Mouse (Mus musculus): ENCODE measurements at regions not wholly inside any gene's neighbourhood (a gene's known extent, or its start where the extent isn't known, plus 50 kb on each side); places are given as distances from the start of the nearest gene placed in this dataset.

DNA sequence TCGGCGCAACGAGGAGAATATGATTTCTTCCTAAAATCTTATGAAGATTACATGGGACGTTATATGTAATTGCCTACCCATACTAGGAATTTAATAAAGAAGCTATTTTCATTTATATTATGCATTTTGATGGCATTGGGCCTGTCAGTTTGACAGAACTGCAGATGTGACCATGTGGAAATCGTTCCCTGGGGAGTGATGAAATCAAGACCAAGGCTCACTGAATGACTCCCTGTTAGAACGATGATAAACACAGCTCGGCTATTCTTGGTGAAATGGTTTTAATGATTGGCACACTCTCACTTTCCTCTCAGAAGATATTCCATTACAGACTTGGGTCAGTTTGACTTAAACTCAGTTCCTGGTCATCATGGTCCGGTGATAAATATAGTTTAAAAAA, 246.4 kb downstream of the Btg1 start:
- Histone ChIP-seq H3K4me1 (ENCODE audit: control insufficient read depth, insufficient read depth, low read length) (no peaks in the 10 kb centered on the region), H3K9me3 (replicated peaks; ENCODE audit: control insufficient read depth, insufficient read depth, low read length, poor library complexity, severe bottlenecking) (no peaks in the 10 kb centered on the region), H3K27ac (ENCODE audit: insufficient read depth, low read length) (no peak overlapping the region), H3K4me3 (ENCODE audit: low read depth, low read length) (no peak overlapping the region), H3K9ac (ENCODE audit: low read depth, poor library complexity, severe bottlenecking) (no peak overlapping the region), H3K27me3 (ENCODE audit: control insufficient read depth, insufficient read depth, low read length, poor library complexity, severe bottlenecking) (no peaks in the 10 kb centered on the region), H3K36me3 (ENCODE audit: control insufficient read depth, insufficient read depth, low read length, poor library complexity, severe bottlenecking) (no peaks in the 10 kb centered on the region)
- TF ChIP-seq CTCF (IDR thresholded peaks at IDR 0.05; ENCODE audit: low read depth, low read length) (no peak), EP300 (IDR thresholded peaks at IDR 0.05; ENCODE audit: insufficient read depth, low read depth, low read length) (no peak), POLR2A (IDR thresholded peaks at IDR 0.05; ENCODE audit: insufficient read depth, low read length) (no peak)

- Histone ChIP-seq H3K27ac (ENCODE audit: insufficient read depth, low read length) (no peak overlapping the region), H3K4me1 (ENCODE audit: control insufficient read depth, insufficient read depth, low read length) (no peaks in the 10 kb centered on the region), H3K4me3 (ENCODE audit: low read depth, low read length) (no peak overlapping the region), H3K9ac (ENCODE audit: low read depth, poor library complexity, severe bottlenecking) (no peak overlapping the region), H3K27me3 (ENCODE audit: control insufficient read depth, insufficient read depth, low read length, poor library complexity, severe bottlenecking) (no peaks in the 10 kb centered on the region), H3K9me3 (replicated peaks; ENCODE audit: control insufficient read depth, insufficient read depth, low read length, poor library complexity, severe bottlenecking) (no peaks in the 10 kb centered on the region), H3K36me3 (ENCODE audit: control insufficient read depth, insufficient read depth, low read length, poor library complexity, severe bottlenecking) (no peaks in the 10 kb centered on the region)
- TF ChIP-seq CTCF (IDR thresholded peaks at IDR 0.05; ENCODE audit: low read depth, low read length) (no peak), EP300 (IDR thresholded peaks at IDR 0.05; ENCODE audit: insufficient read depth, low read depth, low read length) (no peak), POLR2A (IDR thresholded peaks at IDR 0.05; ENCODE audit: insufficient read depth, low read length) (no peak)
These were observed 249.7 kb downstream of the Btg1 start for GRCm38 (mm10) chr10:96866468-96866867.

DNA sequence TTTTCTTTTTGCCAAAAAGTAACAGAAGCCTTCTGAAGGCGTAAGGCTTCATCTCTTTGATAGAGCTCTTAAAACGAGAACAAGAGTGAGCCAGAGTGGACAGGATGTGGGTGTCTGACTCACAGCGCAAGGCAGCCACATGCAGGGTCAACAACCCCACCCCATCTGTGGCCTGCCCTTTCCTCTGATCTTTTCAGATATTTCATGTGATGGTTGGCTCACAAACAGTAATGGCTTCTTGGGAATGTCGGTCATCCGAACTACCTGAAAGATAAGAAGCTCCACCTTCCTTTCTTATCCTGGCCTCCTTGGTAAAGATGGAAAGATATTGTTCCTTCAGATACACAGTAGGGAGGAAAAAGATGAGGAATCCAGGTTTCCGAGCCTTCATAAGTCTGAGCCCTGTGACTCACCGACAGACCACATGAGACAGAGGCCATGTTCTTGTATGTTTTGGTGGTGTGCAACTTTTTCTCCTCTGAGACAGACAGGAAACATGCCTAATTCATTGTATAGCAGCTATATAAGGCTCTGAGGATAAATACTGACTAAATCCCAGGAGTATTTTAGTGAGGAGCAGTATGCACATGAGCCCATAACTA, 254.9 kb downstream of the Btg1 start:
- Histone ChIP-seq H3K27ac (ENCODE audit: insufficient read depth, low read length) (no peak overlapping the region), H3K36me3 (ENCODE audit: control insufficient read depth, insufficient read depth, low read length, poor library complexity, severe bottlenecking) (no peaks in the 10 kb centered on the region), H3K9me3 (replicated peaks; ENCODE audit: control insufficient read depth, insufficient read depth, low read length, poor library complexity, severe bottlenecking) (no peaks in the 10 kb centered on the region), H3K27me3 (ENCODE audit: control insufficient read depth, insufficient read depth, low read length, poor library complexity, severe bottlenecking) (no peaks in the 10 kb centered on the region), H3K4me1 (ENCODE audit: control insufficient read depth, insufficient read depth, low read length) (no peaks in the 10 kb centered on the region), H3K4me3 (ENCODE audit: low read depth, low read length) (no peak overlapping the region), H3K9ac (ENCODE audit: low read depth, poor library complexity, severe bottlenecking) (no peak overlapping the region)
- TF ChIP-seq EP300 (IDR thresholded peaks at IDR 0.05; ENCODE audit: insufficient read depth, low read depth, low read length) (no peak), POLR2A (IDR thresholded peaks at IDR 0.05; ENCODE audit: insufficient read depth, low read length) (no peak), CTCF (IDR thresholded peaks at IDR 0.05; ENCODE audit: low read depth, low read length) (no peak)

GRCm38 (mm10) chr10:96874646-96875045, 257.8 kb downstream of the Btg1 start:
- no peak for TF ChIP-seq EP300 (IDR thresholded peaks at IDR 0.05; ENCODE audit: insufficient read depth, low read depth, low read length)
- TF ChIP-seq POLR2A (IDR thresholded peaks at IDR 0.05; ENCODE audit: insufficient read depth, low read length), result no peak
- TF ChIP-seq CTCF (IDR thresholded peaks at IDR 0.05; ENCODE audit: low read depth, low read length), result no peak
- Histone ChIP-seq H3K27me3 (ENCODE audit: control insufficient read depth, insufficient read depth, low read length, poor library complexity, severe bottlenecking) (no peaks in the 10 kb centered on the region), H3K9me3 (replicated peaks; ENCODE audit: control insufficient read depth, insufficient read depth, low read length, poor library complexity, severe bottlenecking) (no peaks in the 10 kb centered on the region), H3K4me1 (ENCODE audit: control insufficient read depth, insufficient read depth, low read length) (no peaks in the 10 kb centered on the region), H3K36me3 (ENCODE audit: control insufficient read depth, insufficient read depth, low read length, poor library complexity, severe bottlenecking) (no peaks in the 10 kb centered on the region), H3K27ac (ENCODE audit: insufficient read depth, low read length) (no peak overlapping the region), H3K9ac (ENCODE audit: low read depth, poor library complexity, severe bottlenecking) (no peak overlapping the region), H3K4me3 (ENCODE audit: low read depth, low read length) (no peak overlapping the region)

DNA sequence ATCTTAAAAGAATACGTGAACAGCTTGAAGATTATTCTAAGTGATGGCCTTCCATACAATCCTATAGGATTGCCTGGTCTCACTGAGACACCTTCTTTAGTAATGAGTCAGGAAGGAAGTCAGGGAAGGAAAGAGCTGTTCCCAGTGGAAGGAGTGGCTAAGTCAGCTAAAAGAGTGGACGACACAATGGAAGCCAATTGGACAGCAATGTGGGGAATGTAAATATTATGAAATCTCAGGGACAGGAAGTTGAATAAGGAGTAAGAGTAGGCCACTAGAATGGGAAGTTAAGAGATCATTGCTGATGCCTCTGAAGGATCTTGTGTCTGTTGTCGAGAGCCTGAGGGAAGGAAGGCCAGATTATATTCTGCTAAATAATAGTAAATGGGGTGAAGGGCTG, 258.9 kb downstream of the Btg1 start:
- Histone ChIP-seq H3K27ac (ENCODE audit: insufficient read depth, low read length) (no peak overlapping the region), H3K27me3 (ENCODE audit: control insufficient read depth, insufficient read depth, low read length, poor library complexity, severe bottlenecking) (no peaks in the 10 kb centered on the region), H3K9me3 (replicated peaks; ENCODE audit: control insufficient read depth, insufficient read depth, low read length, poor library complexity, severe bottlenecking) (no peaks in the 10 kb centered on the region), H3K4me1 (ENCODE audit: control insufficient read depth, insufficient read depth, low read length) (no peaks in the 10 kb centered on the region), H3K36me3 (ENCODE audit: control insufficient read depth, insufficient read depth, low read length, poor library complexity, severe bottlenecking) (no peaks in the 10 kb centered on the region), H3K9ac (ENCODE audit: low read depth, poor library complexity, severe bottlenecking) (no peak overlapping the region), H3K4me3 (ENCODE audit: low read depth, low read length) (no peak overlapping the region)
- no peak for TF ChIP-seq POLR2A (IDR thresholded peaks at IDR 0.05; ENCODE audit: insufficient read depth, low read length)
- TF ChIP-seq CTCF (IDR thresholded peaks at IDR 0.05; ENCODE audit: low read depth, low read length), result no peak
- no peak for TF ChIP-seq EP300 (IDR thresholded peaks at IDR 0.05; ENCODE audit: insufficient read depth, low read depth, low read length)

GRCm38 (mm10) chr10:96879425-96879824, 262.6 kb downstream of the Btg1 start:
- no peaks in the 10 kb centered on the region for H3K27me3 ChIP-seq (ENCODE audit: control insufficient read depth, insufficient read depth, low read length, poor library complexity, severe bottlenecking)
- H3K9ac ChIP-seq (ENCODE audit: low read depth, poor library complexity, severe bottlenecking), result no peak overlapping the region

More at GRCm38 (mm10) chr10:96879425-96879824, 262.6 kb downstream of the Btg1 start:
- TF ChIP-seq CTCF (IDR thresholded peaks at IDR 0.05; ENCODE audit: low read depth, low read length), result no peak
- no peak for TF ChIP-seq POLR2A (IDR thresholded peaks at IDR 0.05; ENCODE audit: insufficient read depth, low read length)
- no peak for TF ChIP-seq EP300 (IDR thresholded peaks at IDR 0.05; ENCODE audit: insufficient read depth, low read depth, low read length)
- Histone ChIP-seq H3K4me1 (ENCODE audit: control insufficient read depth, insufficient read depth, low read length) (no peaks in the 10 kb centered on the region), H3K27ac (ENCODE audit: insufficient read depth, low read length) (no peak overlapping the region), H3K36me3 (ENCODE audit: control insufficient read depth, insufficient read depth, low read length, poor library complexity, severe bottlenecking) (no peaks in the 10 kb centered on the region), H3K4me3 (ENCODE audit: low read depth, low read length) (no peak overlapping the region), H3K9me3 (replicated peaks; ENCODE audit: control insufficient read depth, insufficient read depth, low read length, poor library complexity, severe bottlenecking) (no peaks in the 10 kb centered on the region)
